Mouse (Mus musculus) kidney, adult 2 months (tissue): ENCODE measurements around the gene Ddx47.

Experiments used
- CTCF ChIP-seq: fragments of 200-500 bp; conservative IDR thresholded peaks from 2 replicates; pipeline ENCODE4 v1.5.1; 2011; ENCODE audit warnings: low read depth, mild to moderate bottlenecking, control low read depth, low read length, moderate library complexity, mixed read lengths; ENCODE audit not compliant: insufficient read depth, insufficient read length
- POLR2A ChIP-seq: fragments of 200-500 bp; IDR thresholded peaks from one replicate; pipeline ENCODE4 v1.6.1; 2011; ENCODE audit warnings: low read depth, low read length, control low read depth

- TF ChIP-seq CTCF, result no peak
- TF ChIP-seq POLR2A, result no peak
Observed at GRCm38 (mm10) chr6:134988377-134988776, 23.0 kb upstream of the Ddx47 start.
